ENCODE assay signal across 34 mouse cellular contexts in the genomic region with DNA sequence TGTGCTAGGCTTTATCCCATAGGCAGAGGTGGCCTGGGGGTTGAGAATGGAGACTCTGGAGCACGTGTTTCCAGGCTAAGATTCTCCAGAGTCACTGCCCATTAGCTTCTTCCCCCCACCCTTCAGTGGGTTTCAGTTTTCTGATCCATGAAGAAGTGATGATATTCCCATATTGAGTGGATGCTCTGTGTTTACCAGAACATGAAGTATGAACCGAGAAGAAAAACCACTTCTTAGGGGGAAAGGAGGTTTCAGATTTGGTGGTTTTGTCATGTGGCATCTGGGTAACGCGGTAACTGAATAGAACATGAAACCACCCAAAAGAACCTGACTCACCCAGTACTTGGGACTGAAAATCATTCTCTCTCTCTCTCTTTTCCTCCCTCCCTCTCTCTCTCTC. TPM values are rescaled to one million over a fixed set of nuclear protein-coding genes. Genes with fewer than 3 reads are reported as not detected.
A peak's percentile ranks its signal among the peaks of the same experiment; 100 is the strongest.
DNase-seq lines count a peak whose midpoint lies in the region; ATAC-seq and TF ChIP-seq lines count a peak whose summit lies in the region.
"Had no signal": no experiment of that assay in that cellular context is flagged by ENCODE, and none has a peak within 500 bp of the region (broad histone marks: within the 10 kb centered on the region; RNA-seq: fewer than 3 reads in every experiment).

No protein-coding gene starts in this region.

- H3K4me1 ChIP-seq in intestine, embryonic 15.5 days (replicated peaks): 0 out of 2 replicates have a peak, but pooled peaks cover 4% of the 10 kb centered on the region
- H3K4me1 ChIP-seq in intestine, embryonic 16.5 days (ENCODE audit: control insufficient read depth, insufficient read depth, low read length): 0 out of 2 replicates have a peak, but pooled peaks cover 3% of the 10 kb centered on the region
- H3K4me1 ChIP-seq in CH12.LX (ENCODE audit: control insufficient read depth in 1 of 2, insufficient read depth in 2 of 2): peaks cover 13 to 65% of the 10 kb centered on the region in 2 experiments
- H3K4me1 ChIP-seq in kidney, adult 2 months (ENCODE audit: control insufficient read depth, insufficient read depth, low read length): 0 out of 2 replicates have a peak, but pooled peaks cover 3% of the 10 kb centered on the region
- H3K4me1 ChIP-seq: neural tube, embryonic 12.5 days had no signal

- H3K27ac ChIP-seq in intestine, embryonic 15.5 days: no peak overlapping the region
- no peak overlapping the region for H3K27ac ChIP-seq in intestine, embryonic 16.5 days (ENCODE audit: low read length)
- peak overlapping the region; percentile 97 for H3K27ac ChIP-seq in CH12.LX (ENCODE audit: insufficient read depth, low read depth)
- H3K27ac ChIP-seq in kidney, adult 2 months (ENCODE audit: insufficient read depth, low read depth, low read length): no peak overlapping the region
- H3K27ac ChIP-seq: embryonic facial prominence, embryonic 10.5 days; embryonic facial prominence, embryonic 15.5 days; forebrain, embryonic 12.5 days; hindbrain, embryonic 14.5 days; kidney, postnatal 0 days; limb, embryonic 10.5 days; limb, embryonic 15.5 days; liver, embryonic 13.5 days; midbrain, embryonic 10.5 days; midbrain, embryonic 15.5 days; neural tube, embryonic 12.5 days; stomach, postnatal 0 days had no signal

- dilution Hi-C loops in CH12.LX (cut with MboI; ENCODE audit: extremely low pct_ligation_motif_present, extremely low pct_unique_long_range_greater_than_20kb, low sequenced_read_pairs): no loop called here

- H3K9ac ChIP-seq in intestine, embryonic 15.5 days: no peak overlapping the region
- H3K9ac ChIP-seq in intestine, embryonic 16.5 days (ENCODE audit: low read depth, low read length): no peak overlapping the region
- peak overlapping the region; percentile 81 for H3K9ac ChIP-seq in CH12.LX (ENCODE audit: insufficient read depth, low read depth)
- H3K9ac ChIP-seq: embryonic facial prominence, embryonic 15.5 days; forebrain, embryonic 12.5 days; heart, embryonic 12.5 days; hindbrain, embryonic 14.5 days; limb, embryonic 15.5 days; liver, embryonic 13.5 days; midbrain, embryonic 15.5 days; neural tube, embryonic 12.5 days had no signal

- H3K27me3 ChIP-seq in intestine, embryonic 15.5 days (replicated peaks): no peaks in the 10 kb centered on the region
- H3K27me3 ChIP-seq in intestine, embryonic 16.5 days (replicated peaks; ENCODE audit: control insufficient read depth, insufficient read depth, low read length): no peaks in the 10 kb centered on the region; the same call in 1 of the 2 replicates
- H3K27me3 ChIP-seq in CH12.LX (replicated peaks): no peaks in the 10 kb centered on the region
- H3K27me3 ChIP-seq in myocyte (ENCODE audit: control insufficient read depth, insufficient read depth, insufficient read length): no peaks in the 10 kb centered on the region
- H3K27me3 ChIP-seq in kidney, adult 2 months (replicated peaks; ENCODE audit: control insufficient read depth, insufficient read depth, low read length): no peaks in the 10 kb centered on the region; the same call in 1 of the 2 replicates
- H3K27me3 ChIP-seq: embryonic facial prominence, embryonic 15.5 days; forebrain, embryonic 12.5 days; heart, embryonic 12.5 days; limb, embryonic 15.5 days; neural tube, embryonic 12.5 days had no signal

- H3K79me2 ChIP-seq in CH12.LX (replicated peaks; ENCODE audit: control insufficient read depth, extremely low read depth, insufficient read depth, poor library complexity, severe bottlenecking) (peaks cover 33% of the 10 kb centered on the region), myocyte (ENCODE audit: control insufficient read depth, insufficient read depth) (no peaks in the 10 kb centered on the region)

- 73% methylated on average over 4 of the region's 4 CpGs for WGBS in intestine, embryonic 15.5 days
- 74% methylated on average over 4 of the region's 4 CpGs for WGBS in intestine, embryonic 16.5 days
- WGBS in kidney, adult 2 months: 70% methylated on average over 4 of the region's 4 CpGs

- H3K9me3 ChIP-seq in intestine, embryonic 15.5 days: no peaks in the 10 kb centered on the region
- H3K9me3 ChIP-seq in intestine, embryonic 16.5 days (ENCODE audit: control insufficient read depth, low read length): no peaks in the 10 kb centered on the region
- no peaks in the 10 kb centered on the region for H3K9me3 ChIP-seq in CH12.LX (replicated peaks; ENCODE audit: low read length)
- H3K9me3 ChIP-seq: embryonic facial prominence, embryonic 10.5 days; embryonic facial prominence, embryonic 15.5 days; forebrain, embryonic 12.5 days; heart, embryonic 12.5 days; limb, embryonic 10.5 days; limb, embryonic 15.5 days; liver, embryonic 13.5 days; midbrain, embryonic 10.5 days; midbrain, embryonic 15.5 days; neural tube, embryonic 12.5 days had no signal

- DNase-seq in 416B (ENCODE audit: low read depth): peak; percentile 62
- peak; percentile 81 for DNase-seq in CH12.LX (ENCODE audit: extremely low read depth)
- no peak for DNase-seq in cerebellum, postnatal 14 days
- DNase-seq in kidney, adult 2 months: no peak
- DNase-seq in lung, postnatal 14 days: no peak
- DNase-seq: adrenal gland, postnatal 14 days; cerebellum, adult 2 months; cerebellum, postnatal 25 days; gastrocnemius, postnatal 25 days; heart, adult 18-20 months; heart, postnatal 4 days; kidney, adult 8-10 months; liver, embryonic 13.5 days; lung, adult 18-20 months; right cerebral cortex, adult 18-20 months; right cerebral cortex, postnatal 4 days; thymus, postnatal 4 days had no signal

- TF ChIP-seq EP300 in CH12.LX (IDR thresholded peaks at IDR 0.05; ENCODE audit: low read length): peak; percentile 85

- ATAC-seq in intestine, embryonic 15.5 days: peak; percentile 48; the same call in 1 of the 2 replicates
- no peak for ATAC-seq in intestine, embryonic 16.5 days
- ATAC-seq: inflammation-experienced regulatory T-cells, adult 6 months; lung, postnatal 0 days; midbrain, embryonic 15.5 days had no signal

- H3K4me2 ChIP-seq in intestine, embryonic 15.5 days (replicated peaks): no peak overlapping the region
- no peak overlapping the region for H3K4me2 ChIP-seq in intestine, embryonic 16.5 days (ENCODE audit: low read depth, low read length)
- peak overlapping the region; percentile 67 for H3K4me2 ChIP-seq in CH12.LX (ENCODE audit: insufficient read depth, low read depth, poor library complexity, severe bottlenecking)
- H3K4me2 ChIP-seq in myocyte (ENCODE audit: low read depth): peak overlapping the region; percentile 49
- H3K4me2 ChIP-seq: embryonic facial prominence, embryonic 15.5 days; forebrain, embryonic 12.5 days; heart, embryonic 12.5 days; hindbrain, embryonic 14.5 days; limb, embryonic 15.5 days; liver, embryonic 13.5 days; midbrain, embryonic 15.5 days; neural tube, embryonic 12.5 days had no signal

- H3K36me3 ChIP-seq in intestine, embryonic 15.5 days: no peaks in the 10 kb centered on the region
- H3K36me3 ChIP-seq in intestine, embryonic 16.5 days (ENCODE audit: control insufficient read depth, insufficient read depth, low read length): no peaks in the 10 kb centered on the region
- H3K36me3 ChIP-seq in CH12.LX (replicated peaks in 1 of 2; ENCODE audit: control insufficient read depth in 1 of 2, insufficient read depth in 1 of 2, low read length in 1 of 2) (peaks cover 12 to 14% of the 10 kb centered on the region in 2 experiments), myocyte (ENCODE audit: control insufficient read depth, insufficient read depth) (no peaks in the 10 kb centered on the region)
- H3K36me3 ChIP-seq in kidney, adult 2 months (ENCODE audit: control insufficient read depth, insufficient read depth, low read length): no peaks in the 10 kb centered on the region
- H3K36me3 ChIP-seq: embryonic facial prominence, embryonic 10.5 days; embryonic facial prominence, embryonic 15.5 days; forebrain, embryonic 12.5 days; heart, embryonic 12.5 days; limb, embryonic 10.5 days; limb, embryonic 15.5 days; liver, embryonic 13.5 days; midbrain, embryonic 10.5 days; midbrain, embryonic 15.5 days; neural tube, embryonic 12.5 days had no signal

- no peak for TF ChIP-seq RAD21 in CH12.LX (IDR thresholded peaks at IDR 0.05; ENCODE audit: low read depth, low read length)

- no peak for TF ChIP-seq CTCF in CH12.LX (conservative IDR thresholded peaks at IDR 0.05 in 1 of 2, IDR thresholded peaks at IDR 0.05 in 1 of 2; ENCODE audit: low read depth in 2 of 2, low read length in 2 of 2)
- no peak for TF ChIP-seq CTCF in kidney, adult 2 months (conservative IDR thresholded peaks at IDR 0.05; ENCODE audit: insufficient read depth, insufficient read length, low read depth, low read length)

- no peak overlapping the region for H3ac ChIP-seq in myocyte (ENCODE audit: control insufficient read depth, insufficient read length)

- no peak; the same call in 1 of the 2 replicates for TF ChIP-seq POLR2A in CH12.LX (IDR thresholded peaks at IDR 0.05; ENCODE audit: low read depth, low read length)
- TF ChIP-seq POLR2A in myocyte (IDR thresholded peaks at IDR 0.05; ENCODE audit: insufficient read length, low read depth): no peak
- TF ChIP-seq POLR2A in kidney, adult 2 months (IDR thresholded peaks at IDR 0.05; ENCODE audit: low read depth, low read length): no peak

- in situ Hi-C loops in CH12.LX (cut with MboI; ENCODE audit: low pct_ligation_motif_present, low pct_unique_long_range_greater_than_20kb, low sequenced_read_pairs): no loop called here

- no peak overlapping the region for H3K4me3 ChIP-seq in intestine, embryonic 15.5 days (replicated peaks)
- H3K4me3 ChIP-seq in intestine, embryonic 16.5 days (ENCODE audit: low read length): no peak overlapping the region
- H3K4me3 ChIP-seq in CH12.LX (replicated peaks in 1 of 3; ENCODE audit: low read depth in 2 of 3, low read length in 2 of 3, poor library complexity in 1 of 3) (peak overlapping the region in 2 of 3 experiments; percentile 36 to 37), myocyte (no peak overlapping the region)
- no peak overlapping the region for H3K4me3 ChIP-seq in kidney, adult 2 months (ENCODE audit: insufficient read depth, low read depth, low read length)
- H3K4me3 ChIP-seq: embryonic facial prominence, embryonic 10.5 days; embryonic facial prominence, embryonic 15.5 days; forebrain, embryonic 12.5 days; heart, embryonic 12.5 days; limb, embryonic 10.5 days; limb, embryonic 15.5 days; liver, embryonic 13.5 days; midbrain, embryonic 10.5 days; midbrain, embryonic 15.5 days; neural tube, embryonic 12.5 days had no signal

TF ChIP-seq in CH12.LX, 34 proteins besides CTCF, POLR2A, EP300 and RAD21 (continues in another document):
- TF ChIP-seq ELF1 (IDR thresholded peaks at IDR 0.05; ENCODE audit: low read depth, low read length): no peak

TF ChIP-seq in myocyte, 11 proteins besides CTCF, POLR2A, EP300 and RAD21 (continues in another document):
- no peak for TF ChIP-seq TCF3 (IDR thresholded peaks at IDR 0.05; ENCODE audit: insufficient read length, low read depth)

RNA-seq across cellular contexts. Expression of a gene that starts 3.0 kb away (rescaled TPM):
- polyA plus RNA-seq in intestine, embryonic 15.5 days (2015; fragmentation: Nextera tagmentation; extraction: Ambion mirVana): 0.43 and 0.55 TPM in 2 replicates
- polyA plus RNA-seq in intestine, embryonic 16.5 days (2015; fragmentation: Nextera tagmentation; extraction: Ambion mirVana): 0.45 and 0.58 TPM in 2 replicates
- total RNA-seq in CH12.LX (2012; rRNA removed): 23.5 and 24.9 TPM in 2 replicates
- 24.6 and 24.7 TPM in 2 replicates for total RNA-seq in CH12.LX (2014; rRNA removed)
- 21.8 and 27.2 TPM in 2 replicates for polyA plus RNA-seq in CH12.LX (2012; ENCODE audit: insufficient read length, low read depth)
- 0.64 TPM for polyA plus RNA-seq in myocyte (2012; fragmentation: generic; extraction: Trizol)
- polyA plus RNA-seq in kidney, adult 2 months (2012; rRNA removed): 0.27 and 1.2 TPM in 2 replicates

Comparison
In these comparisons a context has a peak if more than half of its experiments do, and no peak if none do; other contexts are left out.
1. H3K4me2 ChIP-seq: peak in CH12.LX (single experiment) and myocyte (single experiment); none in intestine, embryonic 15.5 days (single experiment) and intestine, embryonic 16.5 days (single experiment).
2. H3K4me3 ChIP-seq: peak in CH12.LX (2 of 3); none in intestine, embryonic 15.5 days (single experiment), intestine, embryonic 16.5 days (single experiment), myocyte (single experiment) and kidney, adult 2 months (single experiment).
3. DNase-seq: peak in 416B (single experiment) and CH12.LX (single experiment); none in cerebellum, postnatal 14 days (0 of 2), kidney, adult 2 months (single experiment) and lung, postnatal 14 days (single experiment).
4. RNA of a gene that starts 3.0 kb away (polyA plus RNA-seq): 21.8 to 27.2 TPM in CH12.LX; 0.27 to 1.2 TPM in kidney, adult 2 months, 0.64 TPM in myocyte (single experiment), 0.43 to 0.55 TPM in intestine, embryonic 15.5 days and 0.45 to 0.58 TPM in intestine, embryonic 16.5 days; every median in the first group is over 10 times any median in the second.